14 mouse cellular contexts compared by ENCODE assay signal in the genomic region with DNA sequence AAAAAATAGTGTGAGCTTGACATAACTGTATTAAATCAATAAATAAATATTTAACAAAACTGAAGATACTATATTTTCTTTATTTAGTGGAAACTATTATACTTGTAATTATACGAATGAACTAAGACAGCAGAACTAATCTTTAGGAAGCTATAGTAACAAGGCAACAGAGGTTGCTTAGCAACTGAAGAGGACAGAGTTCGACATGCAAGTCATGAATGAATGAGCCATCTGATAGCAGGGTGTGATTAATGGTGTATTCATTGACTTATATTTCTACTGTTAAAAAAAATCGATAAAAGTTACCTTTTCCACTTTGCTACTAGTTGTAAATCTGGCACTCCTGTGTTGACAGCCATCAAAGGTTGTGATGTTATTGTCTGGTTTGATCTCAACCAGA.
"Had no signal": no experiment of that assay in that cellular context is flagged by ENCODE, and none has a peak within 500 bp of the region (broad histone marks: within the 10 kb centered on the region; RNA-seq: fewer than 3 reads in every experiment).

No protein-coding gene starts in this region.

- H3K4me2 ChIP-seq: limb, embryonic 13.5 days; liver, embryonic 15.5 days; neural tube, embryonic 15.5 days had no signal

- H3K27ac ChIP-seq: layer of hippocampus, adult 2 months; limb, embryonic 13.5 days; liver, embryonic 15.5 days; neural tube, embryonic 15.5 days had no signal

- H3K9me3 ChIP-seq: limb, embryonic 13.5 days; liver, embryonic 15.5 days; neural tube, embryonic 15.5 days had no signal

- H3K4me3 ChIP-seq: layer of hippocampus, adult 2 months; limb, embryonic 13.5 days; liver, embryonic 15.5 days; myocyte; neural tube, embryonic 15.5 days had no signal

- H3K36me3 ChIP-seq: limb, embryonic 13.5 days; liver, embryonic 15.5 days; neural tube, embryonic 15.5 days had no signal

- H3K9ac ChIP-seq: limb, embryonic 13.5 days; liver, embryonic 15.5 days; neural tube, embryonic 15.5 days had no signal

- ATAC-seq: lung, postnatal 0 days had no signal

- DNase-seq: kidney, adult 18-20 months; kidney, postnatal 10 days; kidney, postnatal 4 days; lung, adult 2 months; lung, postnatal 36 days; right cerebral cortex, postnatal 4 days; spleen, adult 18-20 months; thymus, postnatal 36 days had no signal

- H3K4me1 ChIP-seq: limb, embryonic 13.5 days; liver, embryonic 15.5 days; neural tube, embryonic 15.5 days had no signal

- H3K27me3 ChIP-seq: limb, embryonic 13.5 days; liver, embryonic 15.5 days; neural tube, embryonic 15.5 days had no signal
